Mouse (Mus musculus) intestine, postnatal 0 days (tissue): Measurements from ENCODE around the gene Notch2. TPM values are rescaled to one million over a fixed set of nuclear protein-coding genes. Genes with fewer than 3 reads are reported as not detected.

Experiments used
- ATAC-seq: fragments of 200-750 bp; cut with Nextera tagmentation; 2 replicates; pipeline ENCODE4 v1.8.0; 2017; ENCODE audit warnings: mild to moderate bottlenecking, moderate TSS enrichment, moderate library complexity
- H3K27ac ChIP-seq: fragments of 300-500 bp; sonication (generic); 2 replicates; pipeline ENCODE4 v1.5.1; 2014; ENCODE audit warnings: mild to moderate bottlenecking, low read depth, low read length, moderate library complexity
- H3K27me3 ChIP-seq: fragments of 300-500 bp; sonication (generic); replicated peaks from 2 replicates; pipeline ENCODE4 v1.6.1; 2014; ENCODE audit warnings: low read length, mixed read lengths; ENCODE audit not compliant: control insufficient read depth, insufficient read depth
- H3K36me3 ChIP-seq: fragments of 300-500 bp; sonication (generic); 2 replicates; pipeline ENCODE4 v1.6.1; 2014; ENCODE audit warnings: mild to moderate bottlenecking, moderate library complexity; ENCODE audit not compliant: control insufficient read depth, insufficient read depth
- H3K4me1 ChIP-seq: fragments of 300-500 bp; sonication (generic); replicated peaks from 2 replicates; pipeline ENCODE4 v1.6.1; 2014; ENCODE audit warnings: antibody characterized with exemption, low read length, mixed read lengths; ENCODE audit not compliant: control insufficient read depth, insufficient read depth
- H3K4me2 ChIP-seq: fragments of 300-500 bp; sonication (generic); replicated peaks from 2 replicates; pipeline ENCODE4 v1.6.1; 2014; ENCODE audit warnings: low read depth, mild to moderate bottlenecking, moderate library complexity
- H3K4me3 ChIP-seq: fragments of 300-500 bp; sonication (generic); 2 replicates; pipeline ENCODE4 v1.5.1; 2014; ENCODE audit warnings: low read depth, low read length
- H3K9ac ChIP-seq: fragments of 300-500 bp; sonication (generic); 2 replicates; pipeline ENCODE4 v1.6.1; 2014; ENCODE audit warnings: mild to moderate bottlenecking, low read depth, low read length
- H3K9me3 ChIP-seq: fragments of 300-500 bp; sonication (generic); 2 replicates; pipeline ENCODE4 v1.6.1; 2016; ENCODE audit warnings: mixed run types; ENCODE audit not compliant: control insufficient read depth
- CTCF ChIP-seq: sonication (generic); IDR thresholded peaks from 2 replicates; pipeline ENCODE4 v1.5.1; 2016; ENCODE audit warnings: low read depth, mild to moderate bottlenecking, control low read depth, antibody characterized with exemption, moderate library complexity
- WGBS: fragments of 180-500 bp; shearing (Covaris S2); extraction: QIAGEN DNeasy Blood & Tissue Kit; methylation state at CpG from one replicate; pipeline ENCODE4 v1.1.7; 2014; 5-methylcytosine and 5-hydroxymethylcytosine counted together
- polyA plus RNA-seq: library from polyadenylated mRNA; unstranded; fragments of >200 nt; fragmentation: Nextera tagmentation; extraction: Ambion mirVana; gene quantifications from 2 replicates; pipeline ENCODE4 v1.2.1, GENCODE M21; 2015

Notch2 gene
- polyA plus RNA-seq, 1 experiment from 2014 or later = 4.9 TPM

DNA sequence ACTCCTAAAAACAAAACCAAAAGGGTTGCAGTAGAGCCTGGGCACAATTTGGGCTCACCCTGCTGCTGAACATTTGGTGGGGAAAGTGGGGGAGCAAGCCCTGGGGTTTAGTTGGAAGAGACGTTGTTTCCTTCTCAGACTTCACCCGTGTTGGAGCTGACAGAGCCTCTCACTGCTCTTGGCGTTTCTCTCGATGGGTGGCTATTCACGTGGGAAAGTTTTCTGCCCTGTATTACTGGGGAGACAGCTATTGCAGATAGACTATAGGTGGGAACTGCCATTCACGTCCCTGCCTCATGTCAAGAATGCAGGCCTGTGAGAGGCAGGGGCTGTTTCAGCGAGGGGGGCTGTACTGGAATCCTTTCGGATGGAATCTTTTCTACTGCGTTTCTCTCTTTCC lies 50.5 kb downstream of the Notch2 start:
- Histone ChIP-seq H3K4me2 (no peak overlapping the region), H3K4me3 (no peak overlapping the region), H3K36me3 (no peaks in the 10 kb centered on the region), H3K27ac (no peak overlapping the region), H3K9me3 (no peaks in the 10 kb centered on the region), H3K9ac (no peak overlapping the region), H3K27me3 (no peaks in the 10 kb centered on the region), H3K4me1 (no peaks in the 10 kb centered on the region; the same call in 1 of the 2 replicates)
- no peak for TF ChIP-seq CTCF
- 58% methylated on average over 9 of the region's 9 CpGs for WGBS
- ATAC-seq = no peak

DNA sequence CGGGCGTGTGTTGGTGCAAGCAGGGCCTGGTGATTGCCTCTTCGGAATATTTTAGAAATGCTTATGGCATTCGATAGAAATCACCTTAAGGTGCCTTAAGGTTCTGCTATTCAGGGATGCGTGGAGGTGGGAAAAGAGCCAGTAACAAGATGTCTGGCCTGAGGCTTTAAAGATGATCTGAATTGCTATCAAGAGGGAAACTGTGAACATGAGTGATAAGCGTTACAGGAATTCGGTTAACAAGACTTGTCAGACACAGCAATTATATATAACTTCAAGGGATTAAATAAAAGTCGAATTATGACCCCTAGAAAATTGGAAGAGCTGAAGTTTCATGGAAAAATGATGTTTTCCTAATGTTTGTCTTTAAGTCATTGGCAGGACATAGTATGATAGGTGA lies 51.7 kb downstream of the Notch2 start:
- Histone ChIP-seq H3K27ac (no peak overlapping the region), H3K27me3 (no peaks in the 10 kb centered on the region), H3K9me3 (no peaks in the 10 kb centered on the region), H3K9ac (no peak overlapping the region), H3K4me2 (no peak overlapping the region), H3K4me3 (no peak overlapping the region), H3K36me3 (no peaks in the 10 kb centered on the region), H3K4me1 (peaks cover 3% of the 10 kb centered on the region; the same call in 1 of the 2 replicates)
- no peak for TF ChIP-seq CTCF
- no peak for ATAC-seq
- 89% methylated on average over 8 of the region's 8 CpGs for WGBS

DNA sequence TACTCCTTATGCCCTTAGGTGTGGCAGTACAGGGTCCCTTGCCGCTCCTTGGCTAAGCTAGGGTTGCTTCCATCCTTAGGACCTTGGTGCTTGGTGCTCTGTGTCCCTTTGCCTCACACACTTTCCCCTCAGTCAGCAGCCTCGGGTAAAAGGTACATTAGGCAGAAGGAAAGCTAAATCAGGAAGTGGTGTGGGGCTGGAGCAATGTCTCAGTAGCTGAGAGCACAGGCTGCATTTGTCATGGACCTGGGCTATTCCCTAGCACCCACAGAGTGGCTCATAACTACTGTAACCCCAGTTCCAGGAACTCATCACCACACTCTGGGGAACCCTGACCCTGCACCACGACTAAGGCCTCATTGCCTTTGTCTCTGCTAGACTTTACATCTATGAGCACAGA lies 53.1 kb downstream of the Notch2 start:
- Histone ChIP-seq H3K27me3 (no peaks in the 10 kb centered on the region), H3K9me3 (no peaks in the 10 kb centered on the region), H3K4me2 (no peak overlapping the region), H3K9ac (no peak overlapping the region), H3K4me3 (no peak overlapping the region), H3K27ac (no peak overlapping the region), H3K36me3 (no peaks in the 10 kb centered on the region; the same call in 1 of the 2 replicates), H3K4me1 (peaks cover 3% of the 10 kb centered on the region; the same call in 1 of the 2 replicates)
- 68% methylated on average over 3 of the region's 3 CpGs for WGBS
- no peak for TF ChIP-seq CTCF
- ATAC-seq = no peak

DNA sequence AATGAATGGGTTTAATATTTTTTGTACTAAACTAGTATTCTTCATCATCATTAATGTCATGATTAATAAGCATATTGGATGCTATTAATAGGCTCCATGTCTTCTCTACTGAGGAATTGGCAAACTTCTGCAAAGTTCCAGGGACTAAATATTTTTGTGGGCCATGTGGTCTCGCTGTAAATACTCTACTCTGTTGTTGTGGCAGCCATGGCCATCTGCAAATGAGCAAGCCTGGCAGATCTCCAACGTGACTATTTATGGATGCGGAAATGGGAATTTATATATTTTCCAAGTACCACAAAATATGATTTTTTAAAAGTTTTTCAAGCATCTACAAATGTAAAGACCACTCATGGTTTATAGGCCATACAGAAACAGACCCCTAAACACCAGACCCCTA lies 54.1 kb downstream of the Notch2 start:
- no peak for ATAC-seq
- no peak overlapping the region for H3K9ac ChIP-seq
- H3K4me1 ChIP-seq = peaks cover 3% of the 10 kb centered on the region; the same call in 1 of the 2 replicates
- no peak overlapping the region for H3K4me2 ChIP-seq
- no peaks in the 10 kb centered on the region for H3K9me3 ChIP-seq
- H3K36me3 ChIP-seq = no peaks in the 10 kb centered on the region; the same call in 1 of the 2 replicates
- H3K4me3 ChIP-seq = no peak overlapping the region
- no peak for TF ChIP-seq CTCF
- WGBS = 67% methylated on average over 3 of the region's 3 CpGs
- H3K27me3 ChIP-seq = no peaks in the 10 kb centered on the region
- no peak overlapping the region for H3K27ac ChIP-seq

DNA sequence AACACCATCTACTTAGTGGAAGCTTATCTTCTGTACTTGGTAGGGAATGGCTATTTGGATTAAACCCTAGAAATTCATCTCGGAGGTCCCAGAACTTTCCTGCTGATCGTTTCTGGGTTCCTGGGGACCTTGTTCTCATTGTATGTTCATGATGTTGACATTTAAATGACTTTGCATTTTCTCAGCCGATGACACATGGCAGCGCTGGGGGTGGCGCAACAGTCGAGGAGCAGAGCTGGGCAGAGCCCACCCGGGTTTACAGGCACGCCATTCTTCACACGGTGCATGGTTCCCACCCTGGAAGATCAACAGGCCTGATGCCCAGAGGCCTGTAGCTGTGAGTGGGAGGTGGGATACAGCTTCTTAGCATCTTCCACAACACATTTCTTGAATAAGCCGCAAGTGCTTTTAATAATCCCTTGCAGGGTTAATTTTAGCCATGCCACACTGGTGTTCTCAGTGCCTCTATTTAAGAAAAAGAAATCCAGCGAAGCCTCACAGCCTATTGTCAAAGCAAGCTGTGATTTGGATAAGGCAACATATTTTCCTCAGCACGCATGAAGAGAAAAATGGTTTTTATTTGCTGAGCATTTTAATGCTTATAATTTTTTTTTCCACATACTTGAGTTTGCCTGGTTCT lies 54.6 kb downstream of the Notch2 start:
- Histone ChIP-seq H3K27ac (no peak overlapping the region), H3K9ac (no peak overlapping the region), H3K4me1 (peaks cover 3% of the 10 kb centered on the region; the same call in 1 of the 2 replicates), H3K27me3 (no peaks in the 10 kb centered on the region), H3K4me2 (no peak overlapping the region), H3K9me3 (no peaks in the 10 kb centered on the region), H3K4me3 (no peak overlapping the region), H3K36me3 (no peaks in the 10 kb centered on the region; the same call in 1 of the 2 replicates)
- no peak for TF ChIP-seq CTCF
- ATAC-seq = no peak
- 70% methylated on average over 12 of the region's 12 CpGs for WGBS

DNA sequence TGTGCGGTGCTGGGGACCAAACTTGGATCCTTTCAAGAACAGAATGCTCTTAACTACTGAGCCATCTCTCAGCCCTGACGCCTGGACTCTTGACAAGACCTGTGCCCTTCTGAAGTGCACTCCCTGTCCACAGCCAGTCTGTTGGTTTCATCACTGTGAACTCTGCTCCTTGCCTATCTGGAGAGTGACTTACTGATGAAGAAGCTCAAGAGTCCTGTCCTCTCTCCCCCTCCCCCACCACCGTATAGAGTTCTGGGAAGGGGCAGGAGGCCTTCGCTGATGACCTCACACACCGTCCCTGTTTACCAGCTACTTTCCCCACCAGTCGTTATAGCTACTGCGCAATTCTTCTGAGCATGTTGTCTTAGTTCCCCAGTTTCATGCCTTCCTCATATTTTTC lies 55.8 kb downstream of the Notch2 start:
- TF ChIP-seq CTCF = no peak
- Histone ChIP-seq H3K9me3 (no peaks in the 10 kb centered on the region), H3K9ac (no peak overlapping the region), H3K4me3 (no peak overlapping the region), H3K27ac (no peak overlapping the region), H3K27me3 (no peaks in the 10 kb centered on the region), H3K4me2 (no peak overlapping the region), H3K4me1 (peaks cover 3% of the 10 kb centered on the region; the same call in 1 of the 2 replicates), H3K36me3 (no peaks in the 10 kb centered on the region; the same call in 1 of the 2 replicates)
- ATAC-seq = 0 out of 2 replicates have a peak, but pooled peaks have one; percentile 25
- whole genome bisulfite sequencing = 66% methylated on average over 7 of the region's 7 CpGs
